Mouse (Mus musculus) liver, embryonic 12.5 days (tissue): ENCODE results near the gene Upk3a. TPM values are rescaled to one million over a fixed set of nuclear protein-coding genes. Genes with fewer than 3 reads are reported as not detected.

ENCODE experiments used
- polyA plus RNA-seq: library from polyadenylated mRNA; unstranded; fragments of >200 nt; fragmentation: Nextera tagmentation; extraction: Ambion mirVana; gene quantifications from 2 replicates; pipeline ENCODE4 v1.2.1, GENCODE M21; 2016

Upk3a gene
- polyA plus RNA-seq, 1 experiment from 2014 or later: not detected

Other genes with a start within 250 kb of the Upk3a start
- gene Phf21b, start 161.1 kb upstream of the Upk3a start, polyA plus RNA-seq: 0.04 and 0.06 TPM in 2 replicates
- gene Gm29666, start 97.1 kb upstream of the Upk3a start, polyA plus RNA-seq: 0.78 and 0.99 TPM in 2 replicates
- 43.2 and 44.5 TPM in 2 replicates for gene Nup50, start 93.7 kb upstream of the Upk3a start, polyA plus RNA-seq
- gene 5031439G07Rik, start 28.6 kb upstream of the Upk3a start, polyA plus RNA-seq: 3.6 and 4.9 TPM in 2 replicates
- gene Fam118a, start 11.8 kb downstream of the Upk3a start, polyA plus RNA-seq: 11.2 and 11.4 TPM in 2 replicates
- gene Smc1b, start 114.8 kb downstream of the Upk3a start, polyA plus RNA-seq: 0.18 and 0.31 TPM in 2 replicates
- gene Ribc2, start 114.9 kb downstream of the Upk3a start, polyA plus RNA-seq: not detected in 2 replicates
- 18.1 and 19.5 TPM in 2 replicates for gene Fbln1, start 188.8 kb downstream of the Upk3a start, polyA plus RNA-seq